Mouse (Mus musculus): ENCODE measurements around the gene Lpcat2.

Lpcat2 gene

DNA sequence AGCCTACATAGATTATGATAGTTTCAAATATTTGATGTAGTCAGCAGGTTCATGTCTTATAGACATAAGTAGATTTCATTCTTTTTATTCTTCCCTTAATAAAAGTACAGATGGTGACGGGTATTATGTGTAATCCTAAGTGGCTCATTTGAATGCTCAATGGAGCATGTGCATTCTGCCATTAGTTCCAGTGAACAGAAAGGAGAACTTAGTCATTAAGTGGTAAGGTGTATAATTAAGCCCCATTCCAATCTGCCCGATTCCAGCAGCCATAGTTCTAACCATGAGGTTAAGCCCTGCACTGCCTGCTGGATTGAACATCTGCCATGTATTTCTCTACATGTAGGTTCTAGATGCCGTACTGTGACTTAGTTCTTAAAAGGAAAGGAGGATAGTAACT, 66.6 kb downstream of the Lpcat2 start:
- DNase-seq = no peak

DNA sequence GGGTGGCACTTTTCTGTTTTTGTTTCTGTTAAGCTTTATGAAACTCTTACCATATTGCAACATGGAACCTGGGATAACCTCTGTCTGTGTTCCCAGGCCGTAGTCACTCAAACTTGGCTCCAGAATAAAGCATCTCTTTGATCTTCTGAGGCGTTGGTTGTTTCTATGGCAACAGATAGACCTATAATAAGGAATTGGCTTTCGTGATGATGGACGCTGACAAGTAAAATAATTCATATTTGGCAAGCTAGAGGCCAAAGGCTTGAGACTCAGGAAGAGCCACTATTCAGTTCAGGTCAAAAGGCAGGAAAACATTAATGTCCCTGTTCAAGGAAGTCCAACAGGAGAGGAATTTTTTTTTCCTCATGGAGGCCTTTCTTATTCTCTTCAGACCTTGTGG, 73.8 kb downstream of the Lpcat2 start:
- DNase-seq = no peak

DNA sequence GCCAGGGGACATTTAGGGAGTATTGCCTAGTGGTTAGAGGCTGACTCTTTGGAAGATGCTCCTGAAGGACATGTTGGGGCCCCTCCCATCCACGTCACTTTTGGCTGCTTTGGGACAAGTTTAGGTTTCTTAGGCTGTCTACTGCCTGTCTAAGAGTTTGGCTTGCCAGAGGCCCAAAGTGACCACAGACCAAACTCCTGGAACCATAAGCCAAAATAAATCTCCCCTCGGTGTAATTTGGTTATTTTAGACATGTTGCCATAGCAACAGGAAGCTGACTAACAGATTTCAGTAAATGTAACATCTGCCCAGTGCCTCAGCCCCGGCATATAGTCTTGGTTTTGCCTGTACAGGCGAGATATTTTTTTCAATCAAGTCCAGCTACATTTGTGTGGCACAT, 82.9 kb downstream of the Lpcat2 start:
- DNase-seq = no peak

DNA sequence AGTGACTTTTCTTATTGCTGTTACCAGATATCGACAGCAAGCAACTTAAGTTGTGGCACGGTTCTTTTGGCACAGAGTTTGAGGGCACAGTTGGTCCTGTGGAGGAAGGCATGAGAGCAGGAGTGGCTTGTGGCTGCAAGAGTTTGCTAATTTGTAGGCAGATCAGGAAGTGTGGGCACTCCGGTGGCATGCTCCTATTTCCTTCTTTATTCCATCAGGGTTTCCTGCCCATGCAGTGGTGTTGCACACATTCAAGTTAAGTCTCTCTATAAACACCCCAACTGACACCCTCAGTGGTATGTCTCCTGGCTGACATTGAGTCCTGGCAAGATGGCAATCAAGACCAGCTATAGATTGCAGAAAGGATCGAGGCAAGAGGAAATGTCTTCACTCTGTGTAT, 93.9 kb downstream of the Lpcat2 start:
- no peak for DNase-seq

DNA sequence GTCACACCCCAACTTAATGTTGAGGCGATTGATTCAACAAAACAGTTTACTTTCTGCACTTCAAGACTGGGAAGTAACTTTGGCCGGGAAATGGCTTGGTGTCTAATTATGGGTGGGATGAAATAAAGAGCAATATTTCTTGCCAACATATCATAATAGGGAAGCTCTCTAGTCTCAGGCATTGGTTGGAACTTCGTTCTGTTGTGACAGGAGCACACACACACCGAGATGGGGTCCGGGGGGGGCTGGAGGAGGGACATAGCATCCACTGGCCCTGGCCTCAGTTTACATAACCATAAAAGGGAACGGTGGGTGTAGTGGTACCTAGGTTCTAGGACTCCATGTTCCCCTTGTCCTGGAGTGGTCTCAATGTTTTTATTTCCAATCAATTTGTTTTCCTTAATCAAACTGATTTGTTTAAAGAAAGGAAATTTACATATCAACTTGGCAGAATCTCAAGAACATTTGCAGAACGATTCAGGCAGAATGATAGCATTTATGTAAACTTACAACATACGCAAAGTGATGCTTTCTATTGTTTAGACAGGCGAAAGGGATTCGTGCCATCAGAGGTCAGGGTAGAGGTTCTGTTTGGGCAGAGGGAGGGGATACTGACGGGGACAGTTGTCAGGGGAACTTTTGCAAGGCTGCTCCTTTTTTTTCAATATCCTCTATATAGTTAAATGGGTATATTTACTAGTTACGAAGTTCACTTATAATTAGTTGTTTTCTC, 95.7 kb downstream of the Lpcat2 start:
- no peak for DNase-seq

DNA sequence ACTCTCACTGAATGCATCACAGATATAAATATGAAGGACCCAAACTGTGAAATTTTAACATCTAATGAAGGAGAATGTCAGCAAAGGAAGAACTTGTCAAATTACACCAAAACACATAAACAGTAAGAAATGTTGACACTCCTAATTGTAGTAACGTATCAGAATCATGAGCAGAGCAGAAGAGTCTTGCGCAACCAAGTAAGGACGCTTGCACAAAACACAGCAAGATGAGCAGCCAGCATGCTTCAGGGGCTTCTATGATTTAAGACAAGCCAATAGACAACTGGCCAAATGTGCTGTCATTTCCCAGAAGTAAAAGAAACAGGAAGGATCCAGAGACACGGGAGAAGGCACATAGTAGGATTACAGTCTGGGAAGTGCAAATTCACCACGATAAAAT, 98.9 kb downstream of the Lpcat2 start:
- DNase-seq = no peak

DNA sequence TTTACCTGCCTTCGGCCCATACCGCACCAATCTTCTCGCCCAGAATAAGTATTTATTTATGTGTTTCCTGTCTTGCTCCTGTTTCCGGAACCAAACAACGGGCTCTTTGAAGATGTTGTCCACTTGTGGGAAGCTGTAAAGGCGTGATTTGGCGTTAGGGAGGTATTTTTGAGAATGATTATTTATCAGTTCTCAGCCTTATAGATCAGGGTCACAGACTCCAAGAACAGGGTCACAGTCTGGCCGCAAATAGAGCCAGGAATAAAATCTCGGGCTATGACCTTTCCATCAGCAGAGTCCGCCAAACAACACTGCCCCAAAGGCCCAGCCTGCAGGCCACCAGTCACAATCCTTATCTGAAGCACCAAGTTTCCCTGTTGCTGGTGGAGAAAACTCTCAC, 104.6 kb downstream of the Lpcat2 start, which contains the start of gene Slc6a2:
Slc6a2 (plus strand) TSS at position 301 of the 400 bp plus-strand sequence.
- no peak for DNase-seq

DNA sequence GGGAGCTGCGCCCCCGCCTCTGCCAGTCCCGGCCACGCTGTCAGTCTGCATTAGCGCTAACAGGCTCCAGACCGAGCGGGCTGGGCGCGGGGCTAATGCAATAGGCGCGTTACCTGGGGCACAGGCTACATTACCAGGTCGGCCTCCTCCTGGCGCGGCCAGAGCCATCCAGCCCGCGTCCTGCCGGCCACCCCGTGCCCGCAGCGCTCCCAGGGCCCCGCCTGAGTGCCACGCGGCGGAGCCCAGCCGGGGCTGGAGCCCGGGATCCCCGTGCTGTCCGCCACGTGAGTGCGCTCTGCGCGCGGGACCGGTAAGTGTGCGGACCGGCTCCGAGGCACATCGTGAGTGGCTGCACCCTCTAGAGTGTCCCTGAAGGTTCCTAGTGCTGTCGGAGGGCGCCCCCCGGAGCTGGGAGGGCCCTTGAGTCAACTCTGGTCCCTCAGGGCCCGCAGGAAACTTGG, 105.3 kb downstream of the Lpcat2 start:
- peak; percentile 7 for DNase-seq

DNA sequence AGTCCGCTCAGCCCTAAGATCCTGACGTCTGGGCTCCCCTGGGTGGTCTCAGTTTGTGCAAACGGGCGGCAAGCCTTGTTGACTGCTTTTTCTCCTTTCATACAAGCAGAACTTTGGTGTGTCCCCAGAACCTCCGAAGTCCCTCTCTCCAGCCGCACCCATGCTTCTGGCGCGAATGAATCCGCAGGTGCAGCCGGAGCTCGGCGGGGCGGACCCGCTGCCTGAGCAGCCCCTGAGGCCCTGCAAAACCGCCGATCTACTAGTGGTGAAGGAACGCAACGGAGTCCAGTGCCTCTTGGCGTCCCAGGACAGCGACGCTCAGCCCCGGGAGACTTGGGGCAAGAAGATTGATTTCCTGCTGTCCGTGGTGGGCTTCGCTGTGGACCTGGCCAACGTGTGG, 105.9 kb downstream of the Lpcat2 start:
- DNase-seq = peak; percentile 11

DNA sequence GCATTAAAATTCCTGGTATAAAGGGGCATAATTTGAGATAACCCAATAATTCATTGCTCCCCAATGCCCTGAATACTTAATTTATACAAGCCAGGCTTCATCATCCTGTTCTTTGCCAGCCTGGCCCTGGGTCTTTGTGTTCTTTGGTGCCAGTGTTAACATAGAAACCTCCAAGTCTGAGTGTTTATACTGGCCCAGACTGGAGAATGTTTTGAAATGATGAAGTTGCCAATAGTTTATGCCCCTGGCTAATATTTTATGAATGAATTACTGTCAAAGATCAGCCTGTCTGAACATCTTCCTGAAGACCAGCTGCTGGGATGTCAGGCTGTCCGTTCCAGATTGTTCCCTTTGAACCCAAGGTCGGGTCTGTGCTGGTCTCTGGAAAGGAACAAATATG, 109.4 kb downstream of the Lpcat2 start:
- no peak for DNase-seq

Data from thymus, postnatal 4 days (tissue).